Mouse (Mus musculus) embryonic fibroblast, embryonic 13.5 days (primary cell): ENCODE data around the gene Npas3. TPM values are rescaled to one million over a fixed set of nuclear protein-coding genes. Genes with fewer than 3 reads are reported as not detected.

Source experiments
- H3K27ac ChIP-seq: 2 replicates; pipeline ENCODE4 v1.5.1; 2012; ENCODE audit warnings: low read length, control low read depth, inconsistent platforms; ENCODE audit not compliant: insufficient read depth
- H3K4me1 ChIP-seq: 2 replicates; pipeline ENCODE4 v1.6.1; 2011; ENCODE audit warnings: low read length; ENCODE audit not compliant: control insufficient read depth, insufficient read depth
- H3K4me3 ChIP-seq: 2 replicates; pipeline ENCODE4 v1.5.1; 2011; ENCODE audit warnings: mild to moderate bottlenecking, control low read depth, low read length; ENCODE audit not compliant: insufficient read depth
- CTCF ChIP-seq: IDR thresholded peaks from 2 replicates; pipeline ENCODE4 v1.5.1; 2011; ENCODE audit warnings: mild to moderate bottlenecking, control low read depth, low read length, moderate library complexity, borderline replicate concordance; ENCODE audit not compliant: insufficient read depth
- POLR2A ChIP-seq: IDR thresholded peaks from 2 replicates; pipeline ENCODE4 v1.6.1; 2011; ENCODE audit warnings: low read depth, mild to moderate bottlenecking, control low read depth, low read length, moderate library complexity
- polyA plus RNA-seq: library from polyadenylated mRNA; stranded (reverse); fragments of >200 nt; gene quantifications from 2 replicates; pipeline ENCODE4 v1.2.4, GENCODE M21; 2011; ENCODE audit warnings: low read depth; ENCODE audit not compliant: missing spikeins, insufficient read length

Gene Npas3
- polyA plus RNA-seq, 1 experiment = 6.6 TPM

GRCm38 (mm10) chr12:54105946-54106345 lies 857.5 kb downstream of the Npas3 start:
- Histone ChIP-seq H3K27ac (no peak overlapping the region), H3K4me3 (no peak overlapping the region), H3K4me1 (no peaks in the 10 kb centered on the region)
- TF ChIP-seq POLR2A = no peak
- TF ChIP-seq CTCF = no peak

DNA sequence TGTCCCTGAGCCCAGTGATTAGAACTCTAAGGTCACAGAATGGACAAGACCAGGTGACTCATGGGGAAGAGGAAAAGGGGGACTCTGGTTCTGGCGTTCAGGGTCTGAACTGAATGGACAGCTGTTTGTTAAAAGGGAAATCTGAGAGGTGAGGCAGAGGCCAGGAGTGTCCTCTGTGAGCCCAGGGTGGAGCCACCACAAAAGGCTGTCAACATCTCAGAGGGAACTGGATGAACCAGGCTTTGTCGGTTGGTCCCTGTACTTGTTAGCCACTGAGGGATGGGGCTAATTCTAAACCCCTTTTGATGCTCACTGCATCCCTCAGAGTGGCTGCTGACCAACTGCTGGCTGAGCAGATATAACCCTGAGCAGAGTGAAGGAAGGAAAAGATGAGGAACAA lies 861.9 kb downstream of the Npas3 start:
- no peak overlapping the region for H3K27ac ChIP-seq
- no peak overlapping the region for H3K4me3 ChIP-seq
- TF ChIP-seq POLR2A = no peak
- no peak for TF ChIP-seq CTCF
- H3K4me1 ChIP-seq = no peaks in the 10 kb centered on the region

DNA sequence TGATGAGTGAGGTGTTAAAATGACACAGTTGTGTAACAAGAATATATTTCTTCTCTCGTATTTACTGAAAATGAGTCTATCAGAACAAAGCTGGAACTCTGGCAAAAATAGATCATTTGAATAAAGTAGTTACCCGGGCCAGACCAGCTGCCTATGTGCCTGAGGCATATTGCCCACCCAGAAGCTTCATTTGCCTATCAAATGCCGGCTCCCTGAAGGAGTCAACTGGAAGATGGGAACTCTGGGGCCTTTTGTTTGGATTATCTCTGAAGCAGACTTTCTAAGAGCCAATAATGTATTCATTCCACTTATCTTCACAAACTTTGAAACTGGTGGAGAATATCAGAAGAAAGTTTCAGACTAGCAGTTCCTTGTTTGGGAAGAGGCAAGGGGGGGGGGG lies 862.5 kb downstream of the Npas3 start:
- Histone ChIP-seq H3K4me1 (no peaks in the 10 kb centered on the region), H3K4me3 (no peak overlapping the region), H3K27ac (no peak overlapping the region)
- TF ChIP-seq POLR2A = no peak
- no peak for TF ChIP-seq CTCF

DNA sequence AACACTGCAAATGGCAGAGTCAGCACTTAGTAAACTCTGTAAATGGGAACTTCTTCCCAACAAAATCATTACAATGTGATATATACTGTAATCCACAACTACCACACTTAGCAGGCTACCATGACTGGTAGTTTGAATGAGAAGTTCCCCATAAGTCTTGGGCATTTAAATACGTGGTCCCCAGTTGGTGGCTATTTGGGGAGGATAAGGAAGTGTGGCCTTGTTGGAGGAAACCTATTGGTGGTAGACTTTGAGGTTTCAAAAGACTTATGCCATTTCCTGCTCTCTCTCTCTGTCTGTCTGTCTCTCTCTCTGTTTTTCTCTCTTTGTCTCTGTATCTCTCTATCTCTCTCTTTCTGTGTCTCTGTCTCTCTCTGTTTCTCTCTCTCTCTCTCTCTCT lies 871.9 kb downstream of the Npas3 start:
- Histone ChIP-seq H3K27ac (no peak overlapping the region), H3K4me3 (no peak overlapping the region), H3K4me1 (no peaks in the 10 kb centered on the region)
- TF ChIP-seq CTCF (no peak), POLR2A (no peak)

DNA sequence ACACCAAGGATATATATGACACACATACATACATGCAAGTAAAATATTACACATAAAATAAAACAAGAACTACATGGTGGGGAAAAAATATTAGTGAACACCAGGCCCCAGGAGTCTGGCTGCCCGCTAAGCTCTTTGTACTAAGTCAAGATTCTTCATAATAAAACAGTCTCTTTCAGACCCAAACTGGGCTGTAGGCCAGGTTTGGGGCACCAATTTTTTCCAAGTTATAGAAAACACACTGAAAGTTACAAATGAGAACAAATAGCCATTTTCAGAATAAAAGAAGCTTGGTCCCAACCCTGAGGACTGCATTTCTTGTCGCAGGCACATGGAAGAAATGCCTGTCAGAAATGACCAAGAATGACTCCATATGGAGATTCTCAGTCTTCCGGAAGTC lies 872.8 kb downstream of the Npas3 start:
- no peak overlapping the region for H3K27ac ChIP-seq
- H3K4me3 ChIP-seq = no peak overlapping the region
- H3K4me1 ChIP-seq = no peaks in the 10 kb centered on the region
- no peak for TF ChIP-seq CTCF
- TF ChIP-seq POLR2A = no peak
